Mouse (Mus musculus): ENCODE data around the gene Pkd2l1.

- TF ChIP-seq GATA1 (IDR thresholded peaks at IDR 0.05; ENCODE audit: low read length), result no peak
- no peak for TF ChIP-seq TAL1 (IDR thresholded peaks at IDR 0.05; ENCODE audit: low read length)
These were observed 43.3 kb downstream of the Pkd2l1 start for GRCm38 (mm10) chr19:44148991-44149390.

Measured in erythroblast, embryonic 14.5 days (primary cell).